Mouse (Mus musculus): Measurements from ENCODE around the gene Gper1. TPM values are rescaled to one million over a fixed set of nuclear protein-coding genes. Genes with fewer than 3 reads are reported as not detected.
A peak's percentile ranks its signal among the peaks of the same experiment; 100 is the strongest.

Gene Gper1
- total RNA-seq, 2 experiments from 2014 or later, result 0.82 to 1.6 TPM

GRCm38 (mm10) chr5:139411665-139412314 is 11.2 kb upstream of the Gper1 start:
- DNase-seq, result no peak

- DNase-seq, result no peak
Measured at GRCm38 (mm10) chr5:139413545-139413944, 9.4 kb upstream of the Gper1 start.

- DNase-seq, result no peak
Measured at GRCm38 (mm10) chr5:139415001-139415400, 8.0 kb upstream of the Gper1 start.

GRCm38 (mm10) chr5:139416942-139417341 is 6.0 kb upstream of the Gper1 start:
- no peak for DNase-seq

- no peak for DNase-seq
Measured at GRCm38 (mm10) chr5:139417480-139417879, 5.5 kb upstream of the Gper1 start.

GRCm38 (mm10) chr5:139418110-139418509 is 4.8 kb upstream of the Gper1 start:
- DNase-seq, result no peak

GRCm38 (mm10) chr5:139418633-139419032 is 4.3 kb upstream of the Gper1 start:
- no peak for DNase-seq

- DNase-seq, result no peak
Measured at GRCm38 (mm10) chr5:139425198-139425597, 2.2 kb downstream of the Gper1 start.

GRCm38 (mm10) chr5:139427001-139427400 is 4.0 kb downstream of the Gper1 start:
- DNase-seq, result no peak

- no peak for DNase-seq
Measured at GRCm38 (mm10) chr5:139427989-139428388, 5.0 kb downstream of the Gper1 start.

- DNase-seq, result no peak
Measured at GRCm38 (mm10) chr5:139429818-139430341, 6.9 kb downstream of the Gper1 start.

- DNase-seq, result no peak
Measured at GRCm38 (mm10) chr5:139432333-139432732, 9.4 kb downstream of the Gper1 start.

GRCm38 (mm10) chr5:139432747-139433508 is 10.0 kb downstream of the Gper1 start:
- no peak for DNase-seq

GRCm38 (mm10) chr5:139433842-139434568 is 11.1 kb downstream of the Gper1 start:
- DNase-seq, result no peak

GRCm38 (mm10) chr5:139434940-139435339 is 12.0 kb downstream of the Gper1 start:
- peak; percentile 55 for DNase-seq

GRCm38 (mm10) chr5:139437769-139438168 is 14.8 kb downstream of the Gper1 start:
- DNase-seq, result no peak

GRCm38 (mm10) chr5:139438440-139438839 is 15.5 kb downstream of the Gper1 start:
- no peak for DNase-seq

GRCm38 (mm10) chr5:139440451-139440850 is 17.5 kb downstream of the Gper1 start:
- no peak for DNase-seq

- DNase-seq, result no peak
Measured at GRCm38 (mm10) chr5:139440926-139441725, 18.2 kb downstream of the Gper1 start.

GRCm38 (mm10) chr5:139441726-139442018 is 18.7 kb downstream of the Gper1 start:
- DNase-seq, result no peak

- no peak for DNase-seq
Measured at GRCm38 (mm10) chr5:139442428-139442827, 19.5 kb downstream of the Gper1 start.

GRCm38 (mm10) chr5:139442962-139443361 is 20.0 kb downstream of the Gper1 start:
- DNase-seq, result no peak

Data from gastrocnemius, postnatal 25 days (tissue).